ENCODE assay signal across 19 mouse cellular contexts in the genomic region with DNA sequence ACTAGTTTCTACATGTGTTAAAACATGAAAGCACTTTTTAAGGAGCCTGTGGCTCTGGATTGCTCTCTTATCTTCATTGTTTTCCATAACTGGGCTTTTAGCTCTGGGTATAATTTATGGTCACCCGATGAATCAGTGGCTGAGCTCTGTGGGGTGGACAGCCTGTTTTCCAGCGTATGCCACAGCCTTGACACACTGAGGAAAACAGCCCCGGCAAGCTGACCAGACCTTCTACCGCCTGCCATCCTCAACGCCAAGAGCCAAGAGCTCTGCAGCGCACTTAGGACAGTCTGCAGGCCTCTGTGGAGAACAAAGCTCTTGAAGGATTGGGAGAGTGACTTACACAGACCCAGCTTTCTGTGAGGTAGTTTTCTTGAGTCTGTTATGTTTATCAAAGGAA. TPM values are rescaled to one million over a fixed set of nuclear protein-coding genes. Genes with fewer than 3 reads are reported as not detected.
DNase-seq lines count a peak whose midpoint lies in the region; ATAC-seq and TF ChIP-seq lines count a peak whose summit lies in the region.
"Had no signal": no experiment of that assay in that cellular context is flagged by ENCODE, and none has a peak within 500 bp of the region (broad histone marks: within the 10 kb centered on the region; RNA-seq: fewer than 3 reads in every experiment).

No protein-coding gene starts in this region.

- H3K4me1 ChIP-seq in kidney, embryonic 14.5 days (ENCODE audit: control insufficient read depth, insufficient read depth, low read length): peaks cover 19% of the 10 kb centered on the region; the same call in 1 of the 2 replicates
- H3K4me1 ChIP-seq in stomach, postnatal 0 days (replicated peaks; ENCODE audit: control insufficient read depth, insufficient read depth): no peaks in the 10 kb centered on the region; the same call in none of the 2 replicates
- H3K4me1 ChIP-seq: forebrain, embryonic 12.5 days had no signal

- no peak for TF ChIP-seq EP300 in stomach, postnatal 0 days (optimal IDR thresholded peaks at IDR 0.05)

- H3K9ac ChIP-seq in kidney, embryonic 14.5 days (ENCODE audit: low read depth, low read length): no peak overlapping the region
- no peak overlapping the region for H3K9ac ChIP-seq in stomach, postnatal 0 days (ENCODE audit: low read length)
- H3K9ac ChIP-seq: forebrain, embryonic 12.5 days; heart, embryonic 15.5 days had no signal

- H3K36me3 ChIP-seq in kidney, embryonic 14.5 days (ENCODE audit: control insufficient read depth, insufficient read depth, low read length): peaks cover 4% of the 10 kb centered on the region; the same call in 1 of the 2 replicates
- H3K36me3 ChIP-seq in stomach, postnatal 0 days (ENCODE audit: control insufficient read depth, insufficient read depth, low read length): no peaks in the 10 kb centered on the region
- H3K36me3 ChIP-seq: heart, embryonic 15.5 days had no signal

- TF ChIP-seq CTCF in stomach, postnatal 0 days (IDR thresholded peaks at IDR 0.05; ENCODE audit: low read depth): no peak

- no peak for DNase-seq in kidney, adult 18-20 months
- DNase-seq in ovary, adult 18-20 months (ENCODE audit: low spot score): peak; percentile 81
- no peak for DNase-seq in ovary, postnatal 10 days (ENCODE audit: low spot score)
- peak; percentile 81 for DNase-seq in adrenal gland, postnatal 14 days
- no peak for DNase-seq in stomach, postnatal 0 days (ENCODE audit: low spot score)
- no peak for DNase-seq in heart, postnatal 14 days
- DNase-seq in frontal cortex, postnatal 14 days (ENCODE audit: low spot score in 2 of 2): no peak
- DNase-seq: gastrocnemius, postnatal 25 days; kidney, adult 2 months; left cerebral cortex, postnatal 4 days; liver; lung, postnatal 14 days; right cerebral cortex, adult 18-20 months; thymus, postnatal 25 days had no signal

- intact Hi-C loops in heart, postnatal 14 days (cut with DNase I): no loop called here

- 73% methylated on average over 6 of the region's 6 CpGs for WGBS in kidney, embryonic 14.5 days
- WGBS in stomach, postnatal 0 days: 64% methylated on average over 6 of the region's 6 CpGs

- peak overlapping the region; percentile 24; the same call in 1 of the 2 replicates for H3K27ac ChIP-seq in kidney, embryonic 14.5 days (ENCODE audit: low read depth, low read length)
- peak overlapping the region; percentile 53; the same call in 1 of the 2 replicates for H3K27ac ChIP-seq in stomach, postnatal 0 days (replicated peaks)
- H3K27ac ChIP-seq: forebrain, embryonic 12.5 days; heart, embryonic 15.5 days; left cerebral cortex, adult 2 months had no signal

- H3K27me3 ChIP-seq in kidney, embryonic 14.5 days (ENCODE audit: control insufficient read depth, insufficient read depth, low read length): no peaks in the 10 kb centered on the region
- no peaks in the 10 kb centered on the region for H3K27me3 ChIP-seq in stomach, postnatal 0 days (ENCODE audit: control insufficient read depth, insufficient read depth, low read length)
- H3K27me3 ChIP-seq: forebrain, embryonic 12.5 days; heart, embryonic 15.5 days had no signal

- no peaks in the 10 kb centered on the region for H3K9me3 ChIP-seq in kidney, embryonic 14.5 days (ENCODE audit: control insufficient read depth, low read length)
- no peaks in the 10 kb centered on the region for H3K9me3 ChIP-seq in stomach, postnatal 0 days (ENCODE audit: control insufficient read depth, low read length)
- H3K9me3 ChIP-seq: forebrain, embryonic 12.5 days; heart, embryonic 15.5 days had no signal

- H3K4me3 ChIP-seq in kidney, embryonic 14.5 days (ENCODE audit: low read length): no peak overlapping the region
- no peak overlapping the region for H3K4me3 ChIP-seq in stomach, postnatal 0 days (ENCODE audit: low read depth, low read length)
- H3K4me3 ChIP-seq: forebrain, embryonic 12.5 days; heart, embryonic 15.5 days; left cerebral cortex, adult 2 months had no signal

- H3K4me2 ChIP-seq in kidney, embryonic 14.5 days (replicated peaks; ENCODE audit: low read depth, low read length): no peak overlapping the region
- no peak overlapping the region; the same call in 1 of the 2 replicates for H3K4me2 ChIP-seq in stomach, postnatal 0 days (replicated peaks; ENCODE audit: low read depth)
- H3K4me2 ChIP-seq: forebrain, embryonic 12.5 days; heart, embryonic 15.5 days had no signal

- ATAC-seq in kidney, embryonic 14.5 days (ENCODE audit: low FRiP score, low TSS enrichment): no peak
- ATAC-seq in stomach, postnatal 0 days (ENCODE audit: low FRiP score, low TSS enrichment): no peak
- ATAC-seq: midbrain, embryonic 16.5 days had no signal

RNA-seq across cellular contexts. Expression of a gene that starts 17.4 kb away (rescaled TPM):
- polyA plus RNA-seq in kidney, embryonic 14.5 days (2014; fragmentation: Nextera tagmentation; extraction: Ambion mirVana): 146 and 173 TPM in 2 replicates
- 137 and 144 TPM in 2 replicates for total RNA-seq in adrenal gland, postnatal 14 days (2021)
- polyA plus RNA-seq in stomach, postnatal 0 days (2015; fragmentation: Nextera tagmentation; extraction: Ambion mirVana): 150 TPM in 2 replicates
- total RNA-seq in heart, postnatal 14 days (2021): 10 to 100 TPM; 69.4 to 70.4 TPM

RNA-seq across cellular contexts. Expression of a gene that starts 17.9 kb away (rescaled TPM):
- polyA plus RNA-seq in kidney, embryonic 14.5 days (2014; fragmentation: Nextera tagmentation; extraction: Ambion mirVana): 10.8 and 14.4 TPM in 2 replicates
- 18.5 and 18.8 TPM in 2 replicates for total RNA-seq in adrenal gland, postnatal 14 days (2021)
- polyA plus RNA-seq in stomach, postnatal 0 days (2015; fragmentation: Nextera tagmentation; extraction: Ambion mirVana): 9.3 and 10.8 TPM in 2 replicates
- 10 to 100 TPM; 15.7 to 16.5 TPM for total RNA-seq in heart, postnatal 14 days (2021)

Comparison
In these comparisons a context has a peak if more than half of its experiments do, and no peak if none do; other contexts are left out.
1. DNase-seq: peak in ovary, adult 18-20 months (single experiment) and adrenal gland, postnatal 14 days (single experiment); none in kidney, adult 18-20 months (single experiment), ovary, postnatal 10 days (single experiment), stomach, postnatal 0 days (single experiment), heart, postnatal 14 days (0 of 2) and frontal cortex, postnatal 14 days (0 of 2).